Mouse (Mus musculus) liver, postnatal 0 days (tissue): ENCODE data around the gene Vti1a.

Experiments used
- CTCF ChIP-seq: sonication (generic); IDR thresholded peaks from 2 replicates; pipeline ENCODE4 v1.5.1; 2016; ENCODE audit warnings: antibody characterized with exemption, low read depth
- EP300 ChIP-seq: IDR thresholded peaks from 2 replicates; pipeline ENCODE4 v1.6.1; 2016; ENCODE audit warnings: antibody characterized with exemption, low read depth, mild to moderate bottlenecking

DNA sequence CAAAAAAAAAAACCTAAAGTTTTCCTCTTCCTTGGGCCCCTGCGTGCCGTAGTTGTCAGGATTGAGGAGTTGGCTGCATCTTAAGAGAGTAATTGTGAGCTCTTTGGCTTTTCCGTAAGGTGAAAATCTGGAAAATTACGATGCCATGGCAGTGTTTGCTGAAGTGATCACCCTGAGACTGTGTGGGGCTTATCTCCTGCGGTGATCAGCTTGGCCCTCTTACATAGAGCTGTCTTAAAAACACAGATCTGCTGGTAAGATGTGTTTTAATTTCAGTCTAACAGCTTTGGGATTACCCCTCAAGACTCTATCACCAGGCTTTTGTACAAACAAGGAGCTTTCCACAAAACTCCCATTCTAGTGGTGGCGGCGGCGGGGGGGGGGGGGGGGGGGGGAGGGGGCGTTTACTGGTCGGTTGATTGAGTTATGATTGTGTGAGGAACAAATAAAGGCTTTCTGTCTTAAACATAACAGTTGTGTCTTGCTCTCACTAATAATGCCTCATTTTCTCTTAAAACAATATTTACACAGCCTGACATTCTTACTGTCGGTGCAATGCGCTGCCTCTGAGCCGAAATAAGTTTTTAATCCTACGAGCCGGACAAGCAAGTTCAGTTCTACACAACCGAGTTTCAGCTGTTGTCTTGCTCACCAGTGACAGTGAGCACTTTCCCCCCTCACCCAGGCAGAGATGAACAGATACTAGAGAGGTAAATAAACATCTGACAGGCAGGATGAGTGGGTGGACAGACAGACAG, 267.0 kb downstream of the Vti1a start:
- TF ChIP-seq CTCF: no peak
- TF ChIP-seq EP300: no peak
